Mouse (Mus musculus) cerebellum, adult 2 months (tissue): ENCODE results near the gene Rnf222.

Experiments used
- CTCF ChIP-seq: fragments of 200-500 bp; IDR thresholded peaks from 2 replicates; pipeline ENCODE4 v1.5.1; 2011; ENCODE audit warnings: low read depth, mild to moderate bottlenecking, control low read depth, low read length, moderate library complexity, borderline replicate concordance; ENCODE audit not compliant: insufficient read depth
- POLR2A ChIP-seq: fragments of 200-500 bp; IDR thresholded peaks from 2 replicates; pipeline ENCODE4 v1.6.1; 2011; ENCODE audit warnings: low read length, control low read depth, borderline replicate concordance; ENCODE audit not compliant: insufficient read depth

DNA sequence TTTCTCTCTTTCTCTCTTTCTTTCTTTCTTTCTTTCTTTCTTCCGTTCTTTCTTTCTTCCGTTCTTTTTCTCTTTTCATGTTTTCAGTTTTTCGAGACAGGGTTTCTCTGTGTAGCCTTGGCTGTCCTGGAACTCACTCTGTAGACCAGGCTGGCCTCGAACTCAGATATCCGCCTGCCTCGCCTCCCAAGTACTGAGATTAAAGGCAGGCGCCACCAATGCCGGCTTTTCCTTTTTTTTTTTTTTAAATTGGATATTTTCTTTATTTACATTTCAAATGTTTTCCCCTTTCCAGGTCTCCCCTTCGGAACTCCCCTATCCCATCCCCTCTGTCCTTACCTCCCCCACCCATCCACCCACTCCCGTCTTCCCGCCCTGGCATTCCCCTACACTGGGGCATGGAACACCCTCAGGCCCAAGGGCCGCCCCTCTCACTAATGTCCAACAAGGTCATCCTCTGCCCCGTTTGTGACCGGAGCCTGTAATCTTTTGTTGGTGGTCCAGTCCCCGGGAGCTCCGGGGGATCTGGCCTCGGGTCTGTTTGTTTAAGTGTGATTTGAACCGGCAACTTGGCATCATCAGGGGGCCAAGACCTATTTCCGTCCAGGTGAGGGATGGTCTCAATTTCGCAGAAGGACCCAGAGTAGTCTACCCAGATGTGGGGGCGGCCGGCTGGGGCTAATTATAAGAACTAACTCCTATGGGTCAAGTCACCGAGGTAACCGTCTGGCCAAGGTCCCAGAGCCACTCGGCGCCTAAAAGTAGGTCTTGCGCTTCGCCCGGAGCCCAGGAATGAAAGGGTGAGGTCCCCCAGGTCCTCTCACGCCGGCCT is 12.4 kb downstream of the Rnf222 start:
- TF ChIP-seq CTCF = no peak
- TF ChIP-seq POLR2A = no peak
